ENCODE assay signal across 20 mouse cellular contexts in genomic region chr7:46462287-46462686, GRCm38 (mm10).
"Had no signal": no experiment of that assay in that cellular context is flagged by ENCODE, and none has a peak within 500 bp of the region (broad histone marks: within the 10 kb centered on the region; RNA-seq: fewer than 3 reads in every experiment).

No protein-coding gene starts in this region.

- H3K4me1 ChIP-seq: limb, embryonic 12.5 days; limb, embryonic 15.5 days; stomach, embryonic 15.5 days had no signal

- H3K4me3 ChIP-seq: limb, embryonic 12.5 days; limb, embryonic 15.5 days; megakaryocyte, embryonic 14.5 days; midbrain, embryonic 10.5 days; midbrain, embryonic 15.5 days; neural tube, embryonic 12.5 days; neural tube, embryonic 15.5 days; stomach, embryonic 15.5 days had no signal

- ATAC-seq: liver, postnatal 0 days; midbrain, embryonic 15.5 days had no signal

- H3K27me3 ChIP-seq: limb, embryonic 12.5 days; limb, embryonic 15.5 days; midbrain, embryonic 15.5 days; neural tube, embryonic 12.5 days; neural tube, embryonic 15.5 days; stomach, embryonic 15.5 days had no signal

- H3K9ac ChIP-seq: limb, embryonic 12.5 days; limb, embryonic 15.5 days; liver, embryonic 14.5 days; liver, postnatal 0 days; lung, embryonic 14.5 days; midbrain, embryonic 15.5 days; neural tube, embryonic 12.5 days; neural tube, embryonic 15.5 days; stomach, embryonic 15.5 days had no signal

- H3K9me3 ChIP-seq: limb, embryonic 12.5 days; limb, embryonic 15.5 days; midbrain, embryonic 10.5 days; midbrain, embryonic 15.5 days; neural tube, embryonic 12.5 days; neural tube, embryonic 15.5 days; stomach, embryonic 15.5 days had no signal

- H3K4me2 ChIP-seq: limb, embryonic 12.5 days; limb, embryonic 15.5 days; liver, embryonic 11.5 days; lung, embryonic 14.5 days; midbrain, embryonic 15.5 days; neural tube, embryonic 12.5 days; neural tube, embryonic 15.5 days; stomach, embryonic 15.5 days had no signal

- H3K36me3 ChIP-seq: limb, embryonic 12.5 days; limb, embryonic 15.5 days; midbrain, embryonic 10.5 days; midbrain, embryonic 15.5 days; neural tube, embryonic 12.5 days; neural tube, embryonic 15.5 days; stomach, embryonic 15.5 days had no signal

- DNase-seq: kidney, adult 2 months; kidney, postnatal 25 days; left cerebral cortex, postnatal 4 days; liver, postnatal 0 days; lung, embryonic 14.5 days; lung, postnatal 10 days; lung, postnatal 36 days; spleen, adult 18-20 months; thymus, postnatal 25 days had no signal

- H3K27ac ChIP-seq: kidney, postnatal 0 days; limb, embryonic 12.5 days; limb, embryonic 15.5 days; liver, embryonic 14.5 days; midbrain, embryonic 10.5 days; midbrain, embryonic 15.5 days; neural tube, embryonic 12.5 days; neural tube, embryonic 15.5 days; stomach, embryonic 15.5 days had no signal
